Mouse (Mus musculus): ENCODE measurements around the gene Lrrc18. TPM values are rescaled to one million over a fixed set of nuclear protein-coding genes. Genes with fewer than 3 reads are reported as not detected.

Lrrc18 gene
- polyA plus RNA-seq (2012; rRNA removed; ENCODE audit: low replicate concordance), result 0.37 and 2.6 TPM in 2 replicates

GRCm38 (mm10) chr14:32991082-32991481 lies at the start of gene Lrrc18:
Gene Lrrc18 (plus strand): TSS chr14:32991382.

Other genes with a start within 250 kb of the Lrrc18 start
- 3.8 and 9.1 TPM in 2 replicates for gene Tmem273, start 205.4 kb upstream of the Lrrc18 start, polyA plus RNA-seq (2012; rRNA removed; ENCODE audit: low replicate concordance)
- gene Fam170b, start 157.4 kb upstream of the Lrrc18 start, polyA plus RNA-seq (2012; rRNA removed; ENCODE audit: low replicate concordance), result not detected in 2 replicates
- gene Vstm4, start 134.6 kb upstream of the Lrrc18 start, polyA plus RNA-seq (2012; rRNA removed; ENCODE audit: low replicate concordance), result 12.0 and 13.1 TPM in 2 replicates
- 2.3 and 7.5 TPM in 2 replicates for gene Wdfy4, start 194.1 kb downstream of the Lrrc18 start, polyA plus RNA-seq (2012; rRNA removed; ENCODE audit: low replicate concordance)
- gene Arhgap22, start 222.6 kb downstream of the Lrrc18 start, polyA plus RNA-seq (2012; rRNA removed; ENCODE audit: low replicate concordance), result 4.0 and 4.9 TPM in 2 replicates